ENCODE assay signal across 18 mouse cellular contexts in genomic region chr3:54657888-54658626, GRCm38 (mm10). TPM values are rescaled to one million over a fixed set of nuclear protein-coding genes. Genes with fewer than 3 reads are reported as not detected.
DNase-seq lines count a peak whose midpoint lies in the region; ATAC-seq lines count a peak whose summit lies in the region.
"Had no signal": no experiment of that assay in that cellular context is flagged by ENCODE, and none has a peak within 500 bp of the region (broad histone marks: within the 10 kb centered on the region; RNA-seq: fewer than 3 reads in every experiment).

No protein-coding gene starts in this region.

- no peak overlapping the region for H3K4me3 ChIP-seq in kidney, embryonic 16.5 days (ENCODE audit: low read length)
- H3K4me3 ChIP-seq in embryonic facial prominence, embryonic 11.5 days (ENCODE audit: low read depth, low read length): no peak overlapping the region
- H3K4me3 ChIP-seq: limb, embryonic 12.5 days; megakaryocyte, embryonic 14.5 days; stomach, embryonic 15.5 days had no signal

- WGBS in kidney, embryonic 16.5 days: 73% methylated on average over 6 of the region's 6 CpGs
- 77% methylated on average over 6 of the region's 6 CpGs for WGBS in embryonic facial prominence, embryonic 11.5 days

- no peaks in the 10 kb centered on the region for H3K36me3 ChIP-seq in kidney, embryonic 16.5 days (ENCODE audit: insufficient read depth, low read length)
- no peaks in the 10 kb centered on the region for H3K36me3 ChIP-seq in embryonic facial prominence, embryonic 11.5 days (replicated peaks; ENCODE audit: control insufficient read depth, insufficient read depth, low read depth, low read length)
- H3K36me3 ChIP-seq: limb, embryonic 12.5 days; stomach, embryonic 15.5 days had no signal

- no peaks in the 10 kb centered on the region for H3K27me3 ChIP-seq in kidney, embryonic 16.5 days (ENCODE audit: insufficient read depth, low read length)
- no peaks in the 10 kb centered on the region for H3K27me3 ChIP-seq in embryonic facial prominence, embryonic 11.5 days (ENCODE audit: control insufficient read depth, insufficient read depth, low read length)
- H3K27me3 ChIP-seq: CH12.LX; limb, embryonic 12.5 days; megakaryocyte, embryonic 14.5 days; stomach, embryonic 15.5 days had no signal

- H3K4me1 ChIP-seq in kidney, embryonic 16.5 days (ENCODE audit: insufficient read depth, low read length): no peaks in the 10 kb centered on the region
- H3K4me1 ChIP-seq in embryonic facial prominence, embryonic 11.5 days (ENCODE audit: control insufficient read depth, insufficient read depth, low read length): no peaks in the 10 kb centered on the region
- H3K4me1 ChIP-seq: limb, embryonic 12.5 days; stomach, embryonic 15.5 days had no signal

- H3K27ac ChIP-seq in kidney, embryonic 16.5 days (ENCODE audit: low read length): no peak overlapping the region
- H3K27ac ChIP-seq in embryonic facial prominence, embryonic 11.5 days (replicated peaks; ENCODE audit: low read depth, low read length): no peak overlapping the region
- H3K27ac ChIP-seq: limb, embryonic 12.5 days; stomach, embryonic 15.5 days had no signal

- DNase-seq in kidney, adult 11 months: no peak
- peak; percentile 85 for DNase-seq in NIH3T3 (ENCODE audit: low read depth)
- peak; percentile 44 for DNase-seq in embryonic facial prominence, embryonic 11.5 days (ENCODE audit: low spot score)
- DNase-seq in heart, postnatal 10 days: peak; percentile 48 to 52
- no peak for DNase-seq in thymus, postnatal 36 days
- DNase-seq: adrenal gland, postnatal 10 days; cerebellum, postnatal 25 days; layer of hippocampus, postnatal 36 days; lung, adult 2 months; thymus, postnatal 4 days had no signal

- H3K9ac ChIP-seq in kidney, embryonic 16.5 days (replicated peaks; ENCODE audit: low read length): no peak overlapping the region
- H3K9ac ChIP-seq in embryonic facial prominence, embryonic 11.5 days (replicated peaks; ENCODE audit: low read length): no peak overlapping the region
- H3K9ac ChIP-seq: limb, embryonic 12.5 days; stomach, embryonic 15.5 days had no signal

- 0 out of 2 replicates have a peak, but pooled peaks have one; percentile 19 for ATAC-seq in kidney, embryonic 16.5 days (ENCODE audit: low FRiP score, low TSS enrichment)
- ATAC-seq in embryonic facial prominence, embryonic 11.5 days (replicated peaks; ENCODE audit: insufficient number of reproducible peaks, low FRiP score, low TSS enrichment, low read depth): no peak
- no peak for ATAC-seq in granulocyte monocyte progenitor cell, adult 5-6 weeks (replicated peaks; ENCODE audit: poor library complexity, severe bottlenecking)
- ATAC-seq: intestine, postnatal 0 days had no signal

- intact Hi-C loops in heart, postnatal 10 days (cut with DNase I): no loop called here

- H3K9me3 ChIP-seq in kidney, embryonic 16.5 days (ENCODE audit: low read length): peaks cover 3% of the 10 kb centered on the region; the same call in 1 of the 2 replicates
- H3K9me3 ChIP-seq in embryonic facial prominence, embryonic 11.5 days (replicated peaks; ENCODE audit: control insufficient read depth, low read length): no peaks in the 10 kb centered on the region
- H3K9me3 ChIP-seq: stomach, embryonic 15.5 days had no signal

- H3K4me2 ChIP-seq in kidney, embryonic 16.5 days (replicated peaks; ENCODE audit: low read depth, low read length): no peak overlapping the region
- H3K4me2 ChIP-seq in embryonic facial prominence, embryonic 11.5 days (ENCODE audit: low read depth, low read length): no peak overlapping the region
- H3K4me2 ChIP-seq: limb, embryonic 12.5 days; stomach, embryonic 15.5 days had no signal

RNA-seq across cellular contexts. Expression of gene Supt20, which starts 34.5 kb away (rescaled TPM):
- 110 and 118 TPM in 2 replicates for polyA plus RNA-seq in kidney, embryonic 16.5 days (2015; fragmentation: Nextera tagmentation; extraction: Ambion mirVana)
- polyA plus RNA-seq in embryonic facial prominence, embryonic 11.5 days (2014; fragmentation: Nextera tagmentation; extraction: Ambion mirVana): 126 TPM in 2 replicates
- 10 to 100 TPM; 35.1 to 41.8 TPM for total RNA-seq in heart, postnatal 10 days (2021)
- total RNA-seq in granulocyte monocyte progenitor cell, adult 5-6 weeks (2014; fragmentation: Nextera tagmentation): 95.9 and 96.3 TPM in 2 replicates
- 52.4 and 56.0 TPM in 2 replicates for total RNA-seq in granulocyte monocyte progenitor cell, adult 5-6 weeks (2017)

RNA-seq across cellular contexts. Expression of gene Gm21958, which starts 56.1 kb away (rescaled TPM):
- 0.58 TPM in 1 of 2 replicates, not detected in the other for polyA plus RNA-seq in kidney, embryonic 16.5 days (2015; fragmentation: Nextera tagmentation; extraction: Ambion mirVana)
- 1.1 and 1.9 TPM in 2 replicates for polyA plus RNA-seq in embryonic facial prominence, embryonic 11.5 days (2014; fragmentation: Nextera tagmentation; extraction: Ambion mirVana)
- not detected for total RNA-seq in heart, postnatal 10 days (2021)
- total RNA-seq in granulocyte monocyte progenitor cell, adult 5-6 weeks (2014; fragmentation: Nextera tagmentation): not detected in 2 replicates
- not detected in 2 replicates for total RNA-seq in granulocyte monocyte progenitor cell, adult 5-6 weeks (2017)
- total RNA-seq: adrenal gland, postnatal 10 days; CH12.LX; hematopoietic stem cell, adult 5-6 weeks; layer of hippocampus, postnatal 36 days had no signal
- polyA plus RNA-seq: intestine, postnatal 0 days; limb, embryonic 12.5 days; lung, adult 2 months; stomach, embryonic 15.5 days had no signal

Comparison
In these comparisons a context has a peak if more than half of its experiments do, and no peak if none do; other contexts are left out.
1. DNase-seq: peak in NIH3T3 (single experiment), embryonic facial prominence, embryonic 11.5 days (single experiment) and heart, postnatal 10 days (2 of 2); none in kidney, adult 11 months (single experiment) and thymus, postnatal 36 days (0 of 2).